Mouse (Mus musculus): ENCODE results near the gene Sem1. TPM values are rescaled to one million over a fixed set of nuclear protein-coding genes. Genes with fewer than 3 reads are reported as not detected.
"Not testable (repeated sequence)": the region's sequence is repeated elsewhere in the genome, so short reads cannot be mapped to it uniquely, and the experiment has no call there.

Sem1 gene
- polyA plus RNA-seq, 1 experiment from 2014 or later: 258 TPM

DNA sequence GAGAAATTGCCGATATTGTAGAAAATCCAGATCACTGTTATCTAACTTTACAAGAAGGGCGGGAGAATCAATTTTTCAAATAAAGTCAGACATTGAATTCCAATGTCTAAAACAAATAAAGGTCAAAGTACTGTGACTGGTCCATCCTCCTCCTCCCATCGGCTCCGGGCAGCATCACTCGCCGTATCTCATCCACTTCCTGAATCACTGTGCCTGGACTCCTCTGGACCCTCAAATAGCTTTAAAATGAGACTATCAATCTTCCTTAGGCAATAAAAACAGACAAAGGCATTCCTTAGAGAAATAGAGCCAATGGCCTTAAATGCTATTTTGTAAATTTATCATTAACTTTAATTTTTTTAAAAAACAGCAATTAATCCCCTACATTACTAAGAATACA lies 26.5 kb downstream of the Sem1 start:
- DNase-seq (ENCODE audit: low spot score): no peak
- 93% methylated on average over 6 of the region's 6 CpGs for WGBS
- Histone ChIP-seq H3K4me3 (no peak overlapping the region), H3K9me3 (no peaks in the 10 kb centered on the region), H3K27ac (no peak overlapping the region), H3K4me1 (replicated peaks) (no peaks in the 10 kb centered on the region), H3K36me3 (peaks cover 25% of the 10 kb centered on the region), H3K27me3 (ENCODE audit: insufficient read depth, poor library complexity, severe bottlenecking) (no peaks in the 10 kb centered on the region)

DNA sequence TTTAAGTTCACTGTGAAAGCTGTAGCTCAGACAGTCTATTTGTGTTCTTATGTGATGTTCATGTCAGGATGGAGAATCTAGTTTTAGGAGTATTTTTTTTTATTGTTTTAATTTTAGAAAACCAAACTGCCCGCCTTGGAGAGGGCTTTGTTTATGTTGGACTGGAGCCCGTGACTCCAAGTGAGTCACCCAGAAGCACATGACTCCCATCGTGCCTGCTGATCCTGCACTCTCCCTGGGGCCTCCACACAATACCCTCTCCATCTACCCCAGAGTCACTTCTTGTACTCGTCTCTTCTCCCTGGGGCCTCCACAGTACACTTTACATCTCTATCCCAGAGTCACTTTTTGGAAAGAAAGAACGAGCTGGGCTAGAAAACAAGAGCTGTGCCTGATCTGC lies 30.5 kb downstream of the Sem1 start:
- DNase-seq (ENCODE audit: low spot score): no peak
- H3K4me3 ChIP-seq: no peak overlapping the region
- no peaks in the 10 kb centered on the region for H3K27me3 ChIP-seq (ENCODE audit: insufficient read depth, poor library complexity, severe bottlenecking)
- H3K9me3 ChIP-seq: no peaks in the 10 kb centered on the region
- H3K27ac ChIP-seq: no peak overlapping the region
- H3K36me3 ChIP-seq: no peaks in the 10 kb centered on the region
- WGBS: 76% methylated on average over 5 of the region's 5 CpGs
- no peaks in the 10 kb centered on the region for H3K4me1 ChIP-seq (replicated peaks)

DNA sequence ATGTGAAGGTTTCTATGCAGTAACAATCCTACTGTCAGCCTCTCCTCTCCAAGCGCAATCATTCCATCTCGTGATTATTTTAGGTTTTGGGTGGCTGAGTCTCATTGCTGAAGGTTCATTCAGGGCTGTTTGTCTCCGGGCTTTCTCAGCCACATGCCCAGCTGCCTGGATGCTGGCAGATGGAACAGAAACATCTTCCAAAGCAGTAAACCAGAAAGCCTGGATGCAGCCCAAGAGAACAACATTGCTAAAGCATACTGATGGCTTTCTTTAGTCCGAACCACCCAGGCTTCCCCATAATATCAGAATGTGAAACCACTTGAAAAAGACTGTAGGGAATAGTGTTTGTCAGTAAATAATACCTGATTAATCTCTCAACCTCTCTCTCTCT lies 34.2 kb downstream of the Sem1 start:
- no peak for DNase-seq (ENCODE audit: low spot score)
- Histone ChIP-seq H3K4me1 (replicated peaks) (no peaks in the 10 kb centered on the region), H3K27ac (no peak overlapping the region), H3K27me3 (ENCODE audit: insufficient read depth, poor library complexity, severe bottlenecking) (peaks cover 3% of the 10 kb centered on the region; the same call in 1 of the 2 replicates), H3K36me3 (no peaks in the 10 kb centered on the region), H3K4me3 (no peak overlapping the region), H3K9me3 (no peaks in the 10 kb centered on the region)
- 88% methylated on average over 4 of the region's 4 CpGs for WGBS

DNA sequence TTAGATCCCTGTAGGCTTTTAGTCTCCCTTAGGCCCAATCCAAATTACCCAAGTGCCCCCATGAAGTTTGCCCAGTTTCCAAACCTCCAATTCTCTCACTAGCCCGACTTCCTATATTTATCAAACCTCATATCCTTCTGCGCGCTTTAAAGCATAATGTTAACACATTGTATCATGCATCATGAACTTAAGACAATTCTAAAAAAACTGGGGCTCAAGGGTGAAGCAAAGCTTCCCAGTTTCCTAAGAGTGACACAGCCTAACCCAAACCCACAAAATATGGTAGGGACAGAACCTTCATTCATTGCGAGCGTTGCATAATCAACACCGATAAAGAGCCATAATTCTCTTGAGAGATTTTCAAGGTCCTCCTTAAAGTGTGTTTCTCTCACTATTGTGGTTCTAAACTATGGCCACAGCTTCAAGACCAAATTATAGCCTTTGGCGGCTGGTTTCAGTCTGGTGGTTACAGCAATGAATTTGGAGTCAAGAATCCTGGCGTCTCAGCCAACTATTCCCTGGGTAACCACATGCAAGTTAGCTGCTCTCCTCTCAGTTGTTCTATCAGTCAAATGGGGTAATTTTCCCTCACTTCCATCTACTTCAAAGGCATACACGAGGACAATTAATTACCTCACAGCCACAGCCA lies 34.7 kb downstream of the Sem1 start:
- Histone ChIP-seq H3K36me3 (no peaks in the 10 kb centered on the region), H3K27me3 (ENCODE audit: insufficient read depth, poor library complexity, severe bottlenecking) (peaks cover 3% of the 10 kb centered on the region; the same call in 1 of the 2 replicates), H3K9me3 (no peaks in the 10 kb centered on the region), H3K4me3 (no peak overlapping the region), H3K27ac (no peak overlapping the region), H3K4me1 (replicated peaks) (no peaks in the 10 kb centered on the region)
- DNase-seq (ENCODE audit: low spot score): no peak
- WGBS: 90% methylated on average over 9 of the region's 9 CpGs

DNA sequence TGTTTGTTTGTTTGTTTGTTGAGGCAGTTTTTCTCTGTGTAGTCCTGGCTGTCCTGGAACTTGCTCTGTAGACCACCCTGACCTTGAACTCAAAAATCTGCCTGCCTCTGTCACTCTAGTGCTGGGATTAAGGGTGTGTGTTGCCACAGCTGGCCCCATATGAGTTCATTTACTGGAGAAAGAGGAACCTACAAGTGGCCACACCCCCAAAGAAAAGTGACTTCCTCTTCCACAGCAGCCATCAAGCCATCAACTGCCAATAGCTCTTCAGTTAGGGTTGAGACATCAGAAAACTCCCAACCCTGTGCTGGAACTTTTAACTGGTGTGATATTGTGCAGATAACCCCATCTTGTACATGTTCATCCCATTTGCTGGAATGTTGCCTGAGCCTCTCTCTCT lies 36.3 kb downstream of the Sem1 start:
- no peaks in the 10 kb centered on the region for H3K9me3 ChIP-seq

DNA sequence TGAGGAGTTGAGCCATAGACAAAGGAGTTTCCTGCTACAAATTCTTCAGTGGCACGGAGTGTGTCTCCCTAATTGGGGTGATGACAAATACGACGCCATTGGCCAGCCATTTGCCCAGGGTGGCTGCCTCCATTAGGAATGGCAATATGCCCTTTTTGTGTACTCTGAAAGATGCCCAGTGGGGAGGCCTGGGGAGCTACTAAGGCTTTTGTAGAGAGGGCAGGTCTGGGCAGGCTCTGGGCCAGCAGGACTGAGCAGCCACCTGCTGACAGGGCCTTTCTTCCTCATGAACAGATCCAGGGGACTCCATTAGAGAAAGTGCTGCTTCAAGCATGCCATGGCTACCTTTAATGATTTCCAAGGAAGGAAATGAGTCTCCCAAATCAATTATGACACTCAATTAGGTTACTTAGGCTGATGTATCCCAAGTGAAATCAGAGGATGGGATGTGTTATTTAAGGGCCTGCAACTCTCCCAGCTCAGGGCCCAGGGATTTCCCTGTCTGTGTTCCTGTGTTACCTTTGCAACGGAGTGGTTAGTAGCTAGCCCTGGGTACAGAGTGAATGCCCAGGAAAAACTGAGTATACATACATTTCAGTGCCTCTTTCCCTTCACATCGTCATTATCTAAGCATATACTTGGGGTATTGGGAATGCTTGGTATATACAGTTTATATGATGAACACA lies 41.5 kb downstream of the Sem1 start:
- WGBS: 37% methylated on average over 5 of the region's 5 CpGs
- no peaks in the 10 kb centered on the region for H3K4me1 ChIP-seq (replicated peaks)
- no peaks in the 10 kb centered on the region for H3K9me3 ChIP-seq
- no peak overlapping the region for H3K27ac ChIP-seq
- no peak overlapping the region for H3K4me3 ChIP-seq
- peaks cover 29% of the 10 kb centered on the region for H3K27me3 ChIP-seq (ENCODE audit: insufficient read depth, poor library complexity, severe bottlenecking)
- H3K36me3 ChIP-seq: no peaks in the 10 kb centered on the region
- DNase-seq (ENCODE audit: low spot score): peak; percentile 10

More for the DNA sequence above, 36.3 kb downstream of the Sem1 start:
- Histone ChIP-seq H3K4me1 (replicated peaks) (no peaks in the 10 kb centered on the region), H3K27ac (no peak overlapping the region), H3K27me3 (ENCODE audit: insufficient read depth, poor library complexity, severe bottlenecking) (peaks cover 10% of the 10 kb centered on the region; the same call in 1 of the 2 replicates), H3K36me3 (no peaks in the 10 kb centered on the region), H3K4me3 (no peak overlapping the region)
- DNase-seq (ENCODE audit: low spot score): no peak

DNA sequence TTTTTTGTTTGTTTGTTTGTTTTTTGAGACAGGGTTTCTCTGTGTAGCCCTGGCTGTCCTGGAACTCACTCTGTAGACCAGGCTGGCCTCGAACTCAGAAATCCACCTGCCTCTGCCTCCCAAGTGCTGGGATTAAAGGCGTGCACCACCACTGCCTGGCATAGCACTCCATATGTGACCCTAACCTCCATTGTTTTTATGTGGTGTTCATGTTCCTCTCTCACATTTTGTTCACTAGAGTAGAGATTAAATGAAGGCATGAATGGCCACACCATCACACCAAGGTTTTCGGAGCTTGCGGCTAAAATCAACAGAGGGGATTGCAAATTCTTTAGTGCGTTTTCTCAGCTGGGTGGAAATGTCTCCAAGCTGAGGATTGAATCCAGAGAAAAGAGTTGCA lies 42.1 kb downstream of the Sem1 start:
- 65% methylated on average over 5 of the region's 5 CpGs for WGBS
- peaks cover 29% of the 10 kb centered on the region for H3K27me3 ChIP-seq (ENCODE audit: insufficient read depth, poor library complexity, severe bottlenecking)

More for the DNA sequence above, 42.1 kb downstream of the Sem1 start:
- DNase-seq (ENCODE audit: low spot score); H3K9me3 ChIP-seq; H3K36me3 ChIP-seq; H3K4me1 ChIP-seq (replicated peaks); H3K4me3 ChIP-seq; H3K27ac ChIP-seq: not testable (repeated sequence)

Data from hindbrain, embryonic 10.5 days (tissue).